ENCODE assay signal across 13 mouse cellular contexts in genomic region chr19:24646162-24646829, GRCm38 (mm10). TPM values are rescaled to one million over a fixed set of nuclear protein-coding genes. Genes with fewer than 3 reads are reported as not detected.
DNase-seq lines count a peak whose midpoint lies in the region; ATAC-seq and TF ChIP-seq lines count a peak whose summit lies in the region.
"Had no signal": no experiment of that assay in that cellular context is flagged by ENCODE, and none has a peak within 500 bp of the region (broad histone marks: within the 10 kb centered on the region; RNA-seq: fewer than 3 reads in every experiment).

No protein-coding gene starts in this region.

- no peaks in the 10 kb centered on the region for H3K36me3 ChIP-seq in liver, postnatal 0 days (replicated peaks; ENCODE audit: insufficient read depth, low read length)
- H3K36me3 ChIP-seq in liver, embryonic 11.5 days (ENCODE audit: control insufficient read depth, insufficient read depth, low read length): no peaks in the 10 kb centered on the region
- no peaks in the 10 kb centered on the region for H3K36me3 ChIP-seq in splenic B cell, adult 2 months (ENCODE audit: control insufficient read depth, insufficient read depth, low read length, poor library complexity, severe bottlenecking)
- no peaks in the 10 kb centered on the region for H3K36me3 ChIP-seq in kidney, adult 2 months (ENCODE audit: control insufficient read depth, insufficient read depth, low read length)
- H3K36me3 ChIP-seq: liver, embryonic 15.5 days had no signal

- 60% methylated on average over 8 of the region's 8 CpGs for WGBS in liver, postnatal 0 days (ENCODE audit: insufficient replicate concordance)
- 62% methylated on average over 8 of the region's 8 CpGs for WGBS in liver, embryonic 11.5 days
- WGBS in kidney, adult 2 months: 84% methylated on average over 8 of the region's 8 CpGs

- no peak overlapping the region for H3K27ac ChIP-seq in liver, postnatal 0 days (ENCODE audit: low read depth)
- no peak overlapping the region for H3K27ac ChIP-seq in liver, embryonic 11.5 days (ENCODE audit: low read depth, low read length)
- H3K27ac ChIP-seq in kidney, adult 2 months (ENCODE audit: insufficient read depth, low read depth, low read length): no peak overlapping the region
- H3K27ac ChIP-seq: heart, adult 2 months; kidney, postnatal 0 days; liver, embryonic 15.5 days had no signal

- H3K4me3 ChIP-seq in liver, postnatal 0 days (ENCODE audit: low read depth, low read length): no peak overlapping the region
- H3K4me3 ChIP-seq in liver, embryonic 11.5 days (ENCODE audit: low read depth, low read length): no peak overlapping the region
- no peak overlapping the region for H3K4me3 ChIP-seq in kidney, adult 2 months (ENCODE audit: insufficient read depth, low read depth, low read length)
- H3K4me3 ChIP-seq: heart, adult 2 months; liver, embryonic 15.5 days had no signal

- peak; percentile 20 for DNase-seq in liver, postnatal 0 days
- DNase-seq in liver, embryonic 11.5 days (ENCODE audit: low spot score): no peak
- peak; percentile 91 for DNase-seq in splenic B cell, adult 2 months (ENCODE audit: low read depth, low spot score)
- no peak for DNase-seq in kidney, adult 2 months
- no peak for DNase-seq in frontal cortex, postnatal 14 days (ENCODE audit: low spot score in 2 of 2)
- no peak for DNase-seq in ovary, postnatal 14 days (ENCODE audit: low spot score)
- DNase-seq: adrenal gland, postnatal 10 days; thymus, adult 2 months had no signal

- no peaks in the 10 kb centered on the region for H3K27me3 ChIP-seq in liver, postnatal 0 days (ENCODE audit: insufficient read depth, low read length)
- no peaks in the 10 kb centered on the region for H3K27me3 ChIP-seq in liver, embryonic 11.5 days (replicated peaks; ENCODE audit: control insufficient read depth, insufficient read depth, low read length)
- no peaks in the 10 kb centered on the region for H3K27me3 ChIP-seq in splenic B cell, adult 2 months (ENCODE audit: control insufficient read depth, insufficient read depth, low read length, poor library complexity, severe bottlenecking)
- no peaks in the 10 kb centered on the region for H3K27me3 ChIP-seq in kidney, adult 2 months (replicated peaks; ENCODE audit: control insufficient read depth, insufficient read depth, low read length)
- H3K27me3 ChIP-seq: liver, embryonic 15.5 days had no signal

- no peaks in the 10 kb centered on the region for H3K4me1 ChIP-seq in liver, postnatal 0 days (ENCODE audit: insufficient read depth)
- H3K4me1 ChIP-seq in liver, embryonic 11.5 days (replicated peaks; ENCODE audit: control insufficient read depth, insufficient read depth, low read length): no peaks in the 10 kb centered on the region
- H3K4me1 ChIP-seq in kidney, adult 2 months (ENCODE audit: control insufficient read depth, insufficient read depth, low read length): no peaks in the 10 kb centered on the region
- H3K4me1 ChIP-seq: liver, embryonic 15.5 days had no signal

- TF ChIP-seq EP300 in liver, postnatal 0 days (IDR thresholded peaks at IDR 0.05; ENCODE audit: low read depth): no peak

- H3K9me3 ChIP-seq in liver, postnatal 0 days (ENCODE audit: low read length): no peaks in the 10 kb centered on the region
- no peaks in the 10 kb centered on the region for H3K9me3 ChIP-seq in liver, embryonic 11.5 days (ENCODE audit: control insufficient read depth, low read length)
- H3K9me3 ChIP-seq: liver, embryonic 15.5 days had no signal

- TF ChIP-seq CTCF in liver, postnatal 0 days (IDR thresholded peaks at IDR 0.05; ENCODE audit: low read depth): no peak
- TF ChIP-seq CTCF in kidney, adult 2 months (conservative IDR thresholded peaks at IDR 0.05; ENCODE audit: insufficient read depth, insufficient read length, low read depth, low read length): no peak

- no peak for ATAC-seq in liver, postnatal 0 days
- ATAC-seq in liver, embryonic 11.5 days (replicated peaks; ENCODE audit: low FRiP score): no peak
- ATAC-seq in activated CD4-positive, CD25-positive, alpha-beta regulatory T cell, adult 4 months: peak; percentile 85
- ATAC-seq in megakaryocyte progenitor cell, adult 5-6 weeks (replicated peaks; ENCODE audit: poor library complexity): 0 out of 2 replicates have a peak, but pooled peaks have one; percentile 11

- no peak overlapping the region for H3K9ac ChIP-seq in liver, postnatal 0 days (replicated peaks)
- H3K9ac ChIP-seq in liver, embryonic 11.5 days (ENCODE audit: low read depth, low read length): no peak overlapping the region
- H3K9ac ChIP-seq: liver, embryonic 15.5 days had no signal

- H3K4me2 ChIP-seq in liver, postnatal 0 days (ENCODE audit: low read depth, low read length): no peak overlapping the region
- no peak overlapping the region for H3K4me2 ChIP-seq in liver, embryonic 11.5 days
- H3K4me2 ChIP-seq: liver, embryonic 15.5 days had no signal

- no peak for TF ChIP-seq POLR2A in kidney, adult 2 months (IDR thresholded peaks at IDR 0.05; ENCODE audit: low read depth, low read length)

RNA-seq across cellular contexts. Expression of gene Tmem252, which starts 27.5 kb away (rescaled TPM):
- 0.06 and 0.07 TPM in 2 replicates for polyA plus RNA-seq in liver, postnatal 0 days (2015; fragmentation: Nextera tagmentation; extraction: Ambion mirVana)
- polyA plus RNA-seq in liver, embryonic 11.5 days (2014; fragmentation: Nextera tagmentation; extraction: Ambion mirVana): 1.0 and 1.3 TPM in 2 replicates
- not detected for polyA plus RNA-seq in activated CD4-positive, CD25-positive, alpha-beta regulatory T cell, adult 4 months (2017; shearing (Covaris generic))
- not detected in 2 replicates for total RNA-seq in megakaryocyte progenitor cell, adult 5-6 weeks (2015)
- not detected in 2 replicates for total RNA-seq in megakaryocyte progenitor cell, adult 5-6 weeks (2017)
- 16.0 and 17.4 TPM in 2 replicates for polyA plus RNA-seq in kidney, adult 2 months (2012; rRNA removed)

Comparison
In these comparisons a context has a peak if more than half of its experiments do, and no peak if none do; other contexts are left out.
1. DNase-seq: peak in liver, postnatal 0 days (single experiment) and splenic B cell, adult 2 months (single experiment); none in liver, embryonic 11.5 days (single experiment), kidney, adult 2 months (single experiment), frontal cortex, postnatal 14 days (0 of 2) and ovary, postnatal 14 days (single experiment).
2. ATAC-seq: peak in activated CD4-positive, CD25-positive, alpha-beta regulatory T cell, adult 4 months (single experiment) and megakaryocyte progenitor cell, adult 5-6 weeks (single experiment); none in liver, postnatal 0 days (single experiment) and liver, embryonic 11.5 days (single experiment).